Mouse (Mus musculus) heart, postnatal 0 days (tissue): ENCODE results near the gene Ubl7. TPM values are rescaled to one million over a fixed set of nuclear protein-coding genes. Genes with fewer than 3 reads are reported as not detected.

ENCODE experiments used
- ATAC-seq: fragments of 200-750 bp; cut with Nextera tagmentation; 2 replicates; pipeline ENCODE4 v1.8.0; 2017; ENCODE audit warnings: low read depth, moderate number of reproducible peaks, moderate library complexity; ENCODE audit not compliant: insufficient read depth
- DNase-seq: peaks from one replicate; pipeline ENCODE4 v3.0.0-alpha.2; 2016; ENCODE audit warnings: low spot score
- H3K27ac ChIP-seq: fragments of 300-500 bp; sonication (generic); 2 replicates; pipeline ENCODE4 v1.5.1; 2014; ENCODE audit warnings: low read depth, mild to moderate bottlenecking
- H3K27me3 ChIP-seq: fragments of 300-500 bp; sonication (generic); 2 replicates; pipeline ENCODE4 v1.6.1; 2014; ENCODE audit warnings: low read length, mixed read lengths; ENCODE audit not compliant: control insufficient read depth, insufficient read depth
- H3K36me3 ChIP-seq: fragments of 300-500 bp; sonication (generic); replicated peaks from 2 replicates; pipeline ENCODE4 v1.6.1; 2014; ENCODE audit warnings: low read length, mixed read lengths; ENCODE audit not compliant: control insufficient read depth, insufficient read depth
- H3K4me1 ChIP-seq: fragments of 300-500 bp; sonication (generic); 2 replicates; pipeline ENCODE4 v1.6.1; 2014; ENCODE audit warnings: antibody characterized with exemption; ENCODE audit not compliant: control insufficient read depth, insufficient read depth
- H3K4me2 ChIP-seq: fragments of 300-500 bp; sonication (generic); 2 replicates; pipeline ENCODE4 v1.6.1; 2014; ENCODE audit warnings: low read depth, mild to moderate bottlenecking, low read length, moderate library complexity
- H3K4me3 ChIP-seq: fragments of 300-500 bp; sonication (generic); 2 replicates; pipeline ENCODE4 v1.5.1; 2014; ENCODE audit warnings: low read depth, low read length
- H3K9ac ChIP-seq: fragments of 300-500 bp; sonication (generic); replicated peaks from 2 replicates; pipeline ENCODE4 v1.6.1; 2014; ENCODE audit warnings: low read depth, low read length, mixed read lengths
- H3K9me3 ChIP-seq: fragments of 300-500 bp; sonication (generic); replicated peaks from 2 replicates; pipeline ENCODE4 v1.6.1; 2016; ENCODE audit warnings: low read length; ENCODE audit not compliant: control insufficient read depth
- CTCF ChIP-seq: IDR thresholded peaks from 2 replicates; pipeline ENCODE4 v1.5.1; 2016; ENCODE audit warnings: antibody characterized with exemption, control low read depth, low read depth
- EP300 ChIP-seq: IDR thresholded peaks from 2 replicates; pipeline ENCODE4 v1.6.1; 2016; ENCODE audit warnings: antibody characterized with exemption, low read depth
- WGBS: fragments of 180-500 bp; shearing (Covaris S2); extraction: QIAGEN DNeasy Blood & Tissue Kit; methylation state at CpG from one replicate; pipeline ENCODE4 v1.1.7; 2014; 5-methylcytosine and 5-hydroxymethylcytosine counted together
- polyA plus RNA-seq: library from polyadenylated mRNA; unstranded; fragments of >200 nt; fragmentation: Nextera tagmentation; extraction: Ambion mirVana; gene quantifications from 2 replicates; pipeline ENCODE4 v1.2.1, GENCODE M21; 2015
- total RNA-seq: library from RNA; depleted of rRNA; stranded (reverse); fragments of >200 nt; gene quantifications from 2 replicates; pipeline ENCODE4 v1.2.3, GENCODE M21; 2014; ENCODE audit warnings: low replicate concordance

The Ubl7 gene
- total and polyA plus RNA-seq, 2 experiments from 2014 or later = 132 to 139 TPM

GRCm38 (mm10) chr9:57949879-57950278 lies 39.1 kb downstream of the Ubl7 start:
- Histone ChIP-seq H3K9ac (no peak overlapping the region), H3K4me1 (peaks cover 9% of the 10 kb centered on the region; the same call in 1 of the 2 replicates), H3K27ac (peak overlapping the region; percentile 49; the same call in 1 of the 2 replicates), H3K4me2 (no peak overlapping the region), H3K4me3 (no peak overlapping the region), H3K27me3 (peaks cover 20% of the 10 kb centered on the region), H3K36me3 (no peaks in the 10 kb centered on the region), H3K9me3 (no peaks in the 10 kb centered on the region)
- no peak for TF ChIP-seq CTCF
- no peak for TF ChIP-seq EP300
- no peak for ATAC-seq
- no peak for DNase-seq
- WGBS = 14% methylated on average over 8 of the region's 8 CpGs

- H3K4me2 ChIP-seq = no peak overlapping the region
- DNase-seq (no peak), ATAC-seq (no peak)
- H3K27ac ChIP-seq = peak overlapping the region; percentile 49
- H3K4me3 ChIP-seq = no peak overlapping the region
- 0 out of 2 replicates have a peak, but pooled peaks cover 15% of the 10 kb centered on the region for H3K27me3 ChIP-seq
- peaks cover 9% of the 10 kb centered on the region; the same call in 1 of the 2 replicates for H3K4me1 ChIP-seq
- H3K9me3 ChIP-seq = no peaks in the 10 kb centered on the region
- H3K36me3 ChIP-seq = no peaks in the 10 kb centered on the region
- no peak for TF ChIP-seq EP300
- no peak for TF ChIP-seq CTCF
- H3K9ac ChIP-seq = no peak overlapping the region
- 61% methylated on average over 9 of the region's 9 CpGs for WGBS
These were observed 39.7 kb downstream of the Ubl7 start for GRCm38 (mm10) chr9:57950519-57950918.

GRCm38 (mm10) chr9:57951993-57952392 lies 41.2 kb downstream of the Ubl7 start:
- Histone ChIP-seq H3K4me2 (no peak overlapping the region), H3K9me3 (no peaks in the 10 kb centered on the region), H3K36me3 (0 out of 2 replicates have a peak, but pooled peaks cover under 1% of the 10 kb centered on the region), H3K4me1 (peaks cover 9% of the 10 kb centered on the region; the same call in 1 of the 2 replicates), H3K9ac (no peak overlapping the region), H3K27me3 (0 out of 2 replicates have a peak, but pooled peaks cover 7% of the 10 kb centered on the region), H3K27ac (peak overlapping the region; percentile 39; the same call in 1 of the 2 replicates), H3K4me3 (no peak overlapping the region)
- ATAC-seq (no peak), DNase-seq (no peak)
- 56% methylated on average over 6 of the region's 6 CpGs for WGBS
- TF ChIP-seq EP300 (no peak), CTCF (no peak)

- WGBS = 74% methylated on average over 12 of the region's 12 CpGs
- Histone ChIP-seq H3K27me3 (0 out of 2 replicates have a peak, but pooled peaks cover 7% of the 10 kb centered on the region), H3K9me3 (no peaks in the 10 kb centered on the region), H3K36me3 (peaks cover 6% of the 10 kb centered on the region; the same call in 1 of the 2 replicates), H3K4me2 (no peak overlapping the region), H3K27ac (no peak overlapping the region), H3K9ac (no peak overlapping the region), H3K4me1 (peaks cover 13% of the 10 kb centered on the region), H3K4me3 (no peak overlapping the region)
- DNase-seq = no peak
- TF ChIP-seq CTCF (no peak), EP300 (no peak)
- ATAC-seq = no peak
These were observed 44.4 kb downstream of the Ubl7 start for GRCm38 (mm10) chr9:57954962-57955744.

- TF ChIP-seq CTCF = no peak
- TF ChIP-seq EP300 = no peak
- 79% methylated on average over 6 of the region's 6 CpGs for WGBS
- H3K4me2 ChIP-seq = no peak overlapping the region
- H3K9me3 ChIP-seq = no peaks in the 10 kb centered on the region
- no peak overlapping the region for H3K9ac ChIP-seq
- no peak for ATAC-seq
- 0 out of 2 replicates have a peak, but pooled peaks cover 7% of the 10 kb centered on the region for H3K27me3 ChIP-seq
- H3K4me1 ChIP-seq = peaks cover 13% of the 10 kb centered on the region
- H3K4me3 ChIP-seq = no peak overlapping the region
- no peak overlapping the region; the same call in 1 of the 2 replicates for H3K27ac ChIP-seq
- peaks cover 6% of the 10 kb centered on the region; the same call in 1 of the 2 replicates for H3K36me3 ChIP-seq
- no peak for DNase-seq
These were observed 45.0 kb downstream of the Ubl7 start for GRCm38 (mm10) chr9:57955764-57956163.
